ENCODE assay signal across 21 mouse cellular contexts in the genomic region with DNA sequence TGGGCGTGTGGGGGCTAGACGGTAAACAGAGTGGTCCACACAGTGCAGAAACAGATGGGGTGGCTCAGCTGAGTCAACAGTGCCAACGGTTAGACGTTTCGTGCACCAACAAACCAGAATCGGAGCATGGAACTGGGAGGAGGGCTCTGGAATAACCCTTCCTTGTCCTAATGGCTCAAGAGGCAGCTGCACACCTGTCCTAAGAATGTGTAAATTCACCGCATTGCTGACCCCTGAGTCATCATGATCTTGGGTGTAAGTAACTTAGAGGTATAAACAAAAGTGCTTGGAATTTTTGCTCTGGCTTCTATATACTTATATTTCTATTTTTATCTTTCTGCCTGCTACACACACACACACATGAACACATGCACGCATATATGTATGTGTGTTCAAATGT. TPM values are rescaled to one million over a fixed set of nuclear protein-coding genes. Genes with fewer than 3 reads are reported as not detected.
DNase-seq lines count a peak whose midpoint lies in the region; ATAC-seq and TF ChIP-seq lines count a peak whose summit lies in the region.
"Had no signal": no experiment of that assay in that cellular context is flagged by ENCODE, and none has a peak within 500 bp of the region (broad histone marks: within the 10 kb centered on the region; RNA-seq: fewer than 3 reads in every experiment).

No protein-coding gene starts in this region.

- no peak for TF ChIP-seq CTCF in lung, embryonic 14.5 days (IDR thresholded peaks at IDR 0.05; ENCODE audit: low read depth)

- intact Hi-C loops in left cerebral cortex, postnatal 14 days (cut with DNase I), result loop anchor here (5.0 kb wide), 1 partner anchor 60 kb away; no protein-coding TSS in a partner anchor

- no peaks in the 10 kb centered on the region for H3K9me3 ChIP-seq in lung, embryonic 14.5 days (ENCODE audit: low read depth, low read length)
- H3K9me3 ChIP-seq: embryonic facial prominence, embryonic 15.5 days; forebrain, embryonic 10.5 days; heart, embryonic 12.5 days had no signal

- H3K27me3 ChIP-seq in lung, embryonic 14.5 days (ENCODE audit: insufficient read depth, low read length), result no peaks in the 10 kb centered on the region
- H3K27me3 ChIP-seq: embryonic facial prominence, embryonic 15.5 days; heart, embryonic 12.5 days had no signal

- WGBS in lung, embryonic 14.5 days, result 57% methylated on average over 8 of the region's 8 CpGs

- no peak overlapping the region for H3K4me3 ChIP-seq in lung, embryonic 14.5 days (ENCODE audit: low read depth, low read length)
- H3K4me3 ChIP-seq: embryonic facial prominence, embryonic 15.5 days; erythroblast, embryonic 14.5 days; forebrain, embryonic 10.5 days; gastrocnemius, adult 2 months; heart, embryonic 12.5 days had no signal

- no peak overlapping the region for H3K4me2 ChIP-seq in lung, embryonic 14.5 days
- H3K4me2 ChIP-seq: embryonic facial prominence, embryonic 15.5 days; heart, embryonic 12.5 days had no signal

- ATAC-seq in lung, embryonic 14.5 days (ENCODE audit: insufficient read depth), result peak; percentile 36; the same call in 1 of the 2 replicates
- ATAC-seq: forebrain, embryonic 14.5 days; hindbrain, embryonic 16.5 days had no signal

- no peak overlapping the region for H3K9ac ChIP-seq in lung, embryonic 14.5 days
- H3K9ac ChIP-seq: embryonic facial prominence, embryonic 15.5 days; heart, embryonic 12.5 days had no signal

- peak overlapping the region; percentile 91 for H3K27ac ChIP-seq in lung, embryonic 14.5 days (ENCODE audit: low read depth)
- H3K27ac ChIP-seq: forebrain, embryonic 10.5 days; gastrocnemius, adult 2 months had no signal

- H3K4me1 ChIP-seq in lung, embryonic 14.5 days (ENCODE audit: insufficient read depth), result peaks cover 27% of the 10 kb centered on the region

- peaks cover 10% of the 10 kb centered on the region for H3K36me3 ChIP-seq in lung, embryonic 14.5 days (ENCODE audit: insufficient read depth)

- DNase-seq in embryo, embryonic 10 days (ENCODE audit: low spot score), result peak; percentile 7
- no peak for DNase-seq in embryo, embryonic 9.5 days (ENCODE audit: extremely low spot score)
- peak; percentile 39 for DNase-seq in lung, embryonic 14.5 days
- no peak for DNase-seq in lung, postnatal 25 days (ENCODE audit: low spot score)
- DNase-seq in 3T3-L1 (ENCODE audit: low read depth, low spot score), result peak; percentile 29
- peak; percentile 30 for DNase-seq in ZHBTc4 (ENCODE audit: low read depth, low spot score)
- DNase-seq in layer of hippocampus, adult 9-11 months, result no peak
- DNase-seq in left cerebral cortex, postnatal 14 days (ENCODE audit: low spot score in 2 of 2), result no peak
- DNase-seq: adrenal gland, postnatal 10 days; cerebellum, adult 11-12 months; cerebellum, adult 9-11 months; cerebellum, postnatal 36 days; gastrocnemius, adult 2 months; gastrocnemius, postnatal 25 days; heart, postnatal 36 days had no signal

RNA-seq across cellular contexts. Expression of a gene that starts 19.2 kb away (rescaled TPM):
- 12.5 and 14.5 TPM in 2 replicates for polyA plus RNA-seq in lung, embryonic 14.5 days (2014; fragmentation: Nextera tagmentation; extraction: Ambion mirVana)
- total RNA-seq in left cerebral cortex, postnatal 14 days (2021), result 10 to 100 TPM; 10.6 to 12.7 TPM

Comparison
In these comparisons a context has a peak if more than half of its experiments do, and no peak if none do; other contexts are left out.
1. DNase-seq: peak in embryo, embryonic 10 days (single experiment), lung, embryonic 14.5 days (single experiment), 3T3-L1 (single experiment) and ZHBTc4 (single experiment); none in embryo, embryonic 9.5 days (single experiment), lung, postnatal 25 days (single experiment), layer of hippocampus, adult 9-11 months (single experiment) and left cerebral cortex, postnatal 14 days (0 of 2).